Mouse (Mus musculus) midbrain, embryonic 12.5 days (tissue): ENCODE results near the gene Hnrnph2. TPM values are rescaled to one million over a fixed set of nuclear protein-coding genes. Genes with fewer than 3 reads are reported as not detected.

ENCODE experiments used
- ATAC-seq: fragments of 200-750 bp; cut with Nextera tagmentation; 2 replicates; pipeline ENCODE4 v1.8.0; 2017; ENCODE audit warnings: low read depth, moderate TSS enrichment, moderate library complexity; ENCODE audit not compliant: low FRiP score
- H3K27ac ChIP-seq: fragments of 300-500 bp; sonication (generic); replicated peaks from 2 replicates; pipeline ENCODE4 v1.5.1; 2016; ENCODE audit warnings: mild to moderate bottlenecking
- H3K27me3 ChIP-seq: fragments of 300-500 bp; sonication (generic); 2 replicates; pipeline ENCODE4 v1.6.1; 2016; ENCODE audit warnings: mild to moderate bottlenecking
- H3K36me3 ChIP-seq: fragments of 300-500 bp; sonication (generic); 2 replicates; pipeline ENCODE4 v1.6.1; 2016
- H3K4me1 ChIP-seq: fragments of 300-500 bp; sonication (generic); 2 replicates; pipeline ENCODE4 v1.6.1; 2016
- H3K4me2 ChIP-seq: fragments of 300-500 bp; sonication (generic); replicated peaks from 2 replicates; pipeline ENCODE4 v1.6.1; 2016; ENCODE audit warnings: mild to moderate bottlenecking, moderate library complexity
- H3K4me3 ChIP-seq: fragments of 300-500 bp; sonication (generic); 2 replicates; pipeline ENCODE4 v1.5.1; 2016; ENCODE audit warnings: mild to moderate bottlenecking
- H3K9ac ChIP-seq: fragments of 300-500 bp; sonication (generic); replicated peaks from 2 replicates; pipeline ENCODE4 v1.6.1; 2016; ENCODE audit warnings: mild to moderate bottlenecking, moderate library complexity
- H3K9me3 ChIP-seq: fragments of 300-500 bp; sonication (generic); 2 replicates; pipeline ENCODE4 v1.6.1; 2016; ENCODE audit warnings: mild to moderate bottlenecking
- whole genome bisulfite sequencing: fragments of 180-500 bp; shearing (Covaris S2); methylation state at CpG from one replicate; pipeline ENCODE4 v1.1.7; 2016; 5-methylcytosine and 5-hydroxymethylcytosine counted together
- polyA plus RNA-seq: library from polyadenylated mRNA; unstranded; fragments of >200 nt; fragmentation: Nextera tagmentation; extraction: Ambion mirVana; gene quantifications from 2 replicates; pipeline ENCODE4 v1.2.1, GENCODE M21; 2016

Hnrnph2 gene
- polyA plus RNA-seq, 1 experiment from 2014 or later, result 186 TPM

DNA sequence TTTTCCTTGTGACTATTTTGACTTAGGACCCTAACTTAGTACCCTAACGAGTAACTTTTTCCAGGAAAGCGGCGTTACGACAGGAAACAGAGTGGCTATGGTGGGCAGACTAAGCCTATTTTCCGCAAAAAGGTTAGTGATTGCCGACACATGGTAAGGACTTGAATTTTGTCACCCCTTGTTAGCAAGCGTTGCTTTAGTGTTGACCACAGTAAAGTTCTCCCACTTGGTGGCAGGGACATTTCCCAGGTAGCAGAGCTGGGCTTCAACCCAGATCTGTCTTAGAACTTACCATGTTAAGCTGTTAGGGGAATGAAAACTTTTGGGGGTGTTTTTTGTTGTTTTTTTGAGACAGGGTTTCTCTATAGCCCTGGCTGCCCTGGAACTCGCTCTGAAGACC lies 14.5 kb upstream of the Hnrnph2 start:
- no peaks in the 10 kb centered on the region for H3K9me3 ChIP-seq
- ATAC-seq, result no peak
- peak overlapping the region; percentile 69 for H3K9ac ChIP-seq
- WGBS, result 39% methylated on average over 8 of the region's 8 CpGs
- H3K36me3 ChIP-seq, result peaks cover 14% of the 10 kb centered on the region
- H3K4me3 ChIP-seq, result peak overlapping the region; percentile 55
- no peaks in the 10 kb centered on the region for H3K27me3 ChIP-seq
- H3K27ac ChIP-seq, result no peak overlapping the region; the same call in 1 of the 2 replicates
- H3K4me1 ChIP-seq, result no peaks in the 10 kb centered on the region
- H3K4me2 ChIP-seq, result peak overlapping the region; percentile 63

DNA sequence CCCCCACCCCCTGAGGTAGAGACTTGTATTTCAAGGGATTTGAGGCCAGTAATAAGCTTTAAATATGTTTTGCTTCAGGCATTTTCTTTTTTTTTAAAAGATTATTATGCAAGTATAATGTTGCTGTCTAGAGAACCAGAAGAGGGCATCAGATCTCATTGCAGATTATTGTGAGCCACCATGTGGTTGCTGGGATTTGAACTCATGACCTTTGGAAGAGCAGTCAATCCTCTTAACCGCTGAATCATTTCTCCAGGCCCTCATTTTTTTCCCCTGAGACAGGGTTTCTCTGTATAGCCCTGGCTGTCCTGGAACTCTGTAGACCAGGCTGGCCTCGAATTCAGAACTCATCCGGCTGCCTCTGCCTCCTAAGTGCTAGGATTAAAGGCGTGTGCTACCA lies 12.7 kb upstream of the Hnrnph2 start:
- peaks cover 14% of the 10 kb centered on the region for H3K36me3 ChIP-seq
- H3K27me3 ChIP-seq, result no peaks in the 10 kb centered on the region
- 87% methylated on average over 4 of the region's 4 CpGs for WGBS
- no peak for ATAC-seq
- no peak overlapping the region for H3K9ac ChIP-seq
- H3K4me2 ChIP-seq, result no peak overlapping the region
- H3K4me3 ChIP-seq, result no peak overlapping the region
- H3K4me1 ChIP-seq, result no peaks in the 10 kb centered on the region
- no peaks in the 10 kb centered on the region for H3K9me3 ChIP-seq
- H3K27ac ChIP-seq, result no peak overlapping the region

- Histone ChIP-seq H3K4me2 (no peak overlapping the region), H3K4me3 (no peak overlapping the region), H3K9ac (no peak overlapping the region), H3K27me3 (no peaks in the 10 kb centered on the region), H3K9me3 (no peaks in the 10 kb centered on the region), H3K4me1 (no peaks in the 10 kb centered on the region), H3K36me3 (peaks cover 14% of the 10 kb centered on the region), H3K27ac (no peak overlapping the region)
- no peak for ATAC-seq
- 86% methylated on average over 3 of the region's 3 CpGs for WGBS
Measured at GRCm38 (mm10) chrX:134588997-134589396, 12.0 kb upstream of the Hnrnph2 start.

DNA sequence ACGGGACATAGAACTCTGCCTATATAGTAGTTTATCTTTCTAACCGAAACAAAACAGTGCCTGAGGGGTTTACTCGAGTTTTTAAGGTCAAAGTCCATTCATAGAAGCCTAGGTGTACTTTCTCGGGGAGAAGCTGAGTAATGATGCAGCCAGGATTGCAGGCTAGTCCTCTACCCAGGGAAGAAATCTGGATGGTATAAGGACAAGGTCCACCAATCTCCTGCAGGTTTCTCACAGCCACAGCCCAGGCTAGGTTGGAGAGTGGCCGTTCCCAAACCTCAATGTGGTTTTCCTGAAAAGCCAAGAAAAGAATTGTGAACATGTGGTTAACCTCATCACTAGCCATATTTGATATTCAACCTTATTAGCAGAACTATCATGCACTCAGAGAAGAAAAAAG lies 11.1 kb upstream of the Hnrnph2 start:
- no peak for ATAC-seq
- Histone ChIP-seq H3K9me3 (no peaks in the 10 kb centered on the region), H3K4me2 (no peak overlapping the region), H3K9ac (no peak overlapping the region), H3K27ac (no peak overlapping the region), H3K27me3 (no peaks in the 10 kb centered on the region), H3K4me3 (no peak overlapping the region), H3K4me1 (no peaks in the 10 kb centered on the region), H3K36me3 (peaks cover 14% of the 10 kb centered on the region)
- 71% methylated on average over 5 of the region's 5 CpGs for WGBS

GRCm38 (mm10) chrX:134599922-134600565 lies 935 bp upstream of the Hnrnph2 start:
- H3K9me3 ChIP-seq, result no peaks in the 10 kb centered on the region
- H3K27ac ChIP-seq, result no peak overlapping the region
- 0 out of 2 replicates have a peak, but pooled peaks cover 4% of the 10 kb centered on the region for H3K36me3 ChIP-seq
- H3K4me1 ChIP-seq, result peaks cover 10% of the 10 kb centered on the region
- H3K27me3 ChIP-seq, result no peaks in the 10 kb centered on the region
- WGBS, result 35% methylated on average over 10 of the region's 10 CpGs
- H3K4me3 ChIP-seq, result peak overlapping the region; percentile 53
- H3K4me2 ChIP-seq, result peak overlapping the region; percentile 55
- no peak for ATAC-seq
- peak overlapping the region; percentile 53 for H3K9ac ChIP-seq

DNA sequence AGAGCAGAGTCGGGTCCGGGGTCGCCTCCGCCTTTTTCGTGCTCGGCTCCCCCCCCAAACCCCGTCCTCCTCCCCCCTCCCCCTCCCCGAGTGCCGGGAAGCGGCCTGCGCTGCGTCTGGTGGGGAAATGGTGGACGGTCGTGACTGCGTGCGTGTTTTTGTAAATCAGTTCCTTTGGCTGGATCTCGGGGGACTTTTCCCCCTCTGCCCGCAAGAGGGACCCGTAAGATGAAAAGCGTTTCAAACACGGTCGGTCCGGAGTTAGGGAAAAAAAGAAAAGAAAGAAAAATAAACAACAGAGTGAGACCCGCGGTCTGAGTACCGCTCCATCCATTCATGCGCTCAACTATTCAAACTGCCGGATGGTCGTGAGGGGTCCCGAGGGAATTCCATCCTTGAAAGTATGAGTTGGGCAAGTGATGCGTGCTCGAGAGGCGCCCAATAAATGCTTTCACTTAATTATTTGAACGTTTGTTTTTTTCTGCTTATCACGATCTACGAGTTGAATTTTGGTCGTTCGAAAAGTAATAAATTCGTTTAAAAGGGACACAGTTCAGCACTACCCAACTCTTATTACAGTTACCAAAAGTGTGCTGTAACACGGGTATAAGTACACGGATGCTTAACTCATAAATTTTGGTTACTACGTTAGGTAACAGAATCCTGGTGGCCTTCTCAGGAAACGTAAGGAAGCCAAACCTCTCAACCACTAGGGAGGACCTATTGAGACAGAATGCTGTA lies 571 bp downstream of the Hnrnph2 start:
- 22% methylated on average over 40 of the region's 43 CpGs for WGBS
- Histone ChIP-seq H3K27me3 (no peaks in the 10 kb centered on the region), H3K4me2 (peak overlapping the region; percentile 52), H3K36me3 (0 out of 2 replicates have a peak, but pooled peaks cover 4% of the 10 kb centered on the region), H3K9me3 (no peaks in the 10 kb centered on the region), H3K27ac (peak overlapping the region; percentile 91), H3K9ac (peak overlapping the region; percentile 53), H3K4me3 (peak overlapping the region; percentile 54), H3K4me1 (peaks cover 10% of the 10 kb centered on the region)
- ATAC-seq, result peak; percentile 85

DNA sequence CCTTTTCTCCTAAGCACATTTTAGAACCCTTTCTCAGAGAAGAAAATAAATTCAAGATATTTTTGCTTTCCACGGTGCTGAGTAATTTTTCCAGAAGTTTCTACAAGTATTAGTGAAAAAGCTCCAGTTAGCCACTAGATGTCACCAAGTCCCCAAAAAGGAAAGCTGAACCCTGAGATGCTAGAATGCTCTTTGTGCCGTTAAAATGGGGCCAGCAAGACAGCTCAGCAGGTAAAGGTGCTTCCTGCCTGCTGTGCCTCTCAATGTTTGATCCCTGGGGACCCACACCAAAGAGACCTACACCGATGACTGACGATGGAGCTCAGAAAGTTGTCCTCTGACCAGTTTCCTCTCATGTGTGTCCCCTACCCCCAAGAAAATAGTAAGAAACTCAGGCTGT lies 8.5 kb downstream of the Hnrnph2 start:
- no peak overlapping the region for H3K27ac ChIP-seq

DNA sequence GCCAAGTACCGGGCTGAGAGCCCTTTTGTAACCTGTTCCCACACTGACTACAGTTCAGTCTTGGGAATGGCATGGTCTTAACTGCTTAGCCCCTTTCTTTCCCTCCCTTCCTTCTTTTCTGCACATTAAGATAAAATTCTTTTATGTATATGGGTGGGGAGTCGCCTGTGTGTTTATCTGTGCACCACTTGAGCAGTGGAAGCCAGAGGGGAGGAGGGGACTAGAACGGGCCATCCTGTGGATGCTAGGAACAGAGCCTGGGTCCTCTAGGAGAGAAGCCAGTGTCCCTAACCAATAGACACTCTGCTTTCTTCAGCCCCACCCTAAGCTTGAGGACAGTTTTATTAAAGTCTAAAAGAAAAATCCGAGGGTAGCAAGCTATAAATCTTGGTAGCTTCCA lies 10.0 kb downstream of the Hnrnph2 start:
- no peak for ATAC-seq
- no peaks in the 10 kb centered on the region for H3K27me3 ChIP-seq
- no peak overlapping the region for H3K4me3 ChIP-seq
- no peak overlapping the region for H3K27ac ChIP-seq
- H3K4me1 ChIP-seq, result no peaks in the 10 kb centered on the region
- no peaks in the 10 kb centered on the region for H3K9me3 ChIP-seq
- no peak overlapping the region for H3K4me2 ChIP-seq
- 85% methylated on average over 4 of the region's 4 CpGs for whole genome bisulfite sequencing
- no peaks in the 10 kb centered on the region for H3K36me3 ChIP-seq
- no peak overlapping the region for H3K9ac ChIP-seq

More for the DNA sequence above, 8.5 kb downstream of the Hnrnph2 start:
- no peaks in the 10 kb centered on the region for H3K36me3 ChIP-seq
- no peaks in the 10 kb centered on the region for H3K27me3 ChIP-seq
- WGBS, result 45% methylated on average over 4 of the region's 4 CpGs
- no peak overlapping the region for H3K4me2 ChIP-seq
- H3K9ac ChIP-seq, result no peak overlapping the region
- no peak for ATAC-seq
- H3K9me3 ChIP-seq, result no peaks in the 10 kb centered on the region
- no peak overlapping the region for H3K4me3 ChIP-seq
- H3K4me1 ChIP-seq, result no peaks in the 10 kb centered on the region

DNA sequence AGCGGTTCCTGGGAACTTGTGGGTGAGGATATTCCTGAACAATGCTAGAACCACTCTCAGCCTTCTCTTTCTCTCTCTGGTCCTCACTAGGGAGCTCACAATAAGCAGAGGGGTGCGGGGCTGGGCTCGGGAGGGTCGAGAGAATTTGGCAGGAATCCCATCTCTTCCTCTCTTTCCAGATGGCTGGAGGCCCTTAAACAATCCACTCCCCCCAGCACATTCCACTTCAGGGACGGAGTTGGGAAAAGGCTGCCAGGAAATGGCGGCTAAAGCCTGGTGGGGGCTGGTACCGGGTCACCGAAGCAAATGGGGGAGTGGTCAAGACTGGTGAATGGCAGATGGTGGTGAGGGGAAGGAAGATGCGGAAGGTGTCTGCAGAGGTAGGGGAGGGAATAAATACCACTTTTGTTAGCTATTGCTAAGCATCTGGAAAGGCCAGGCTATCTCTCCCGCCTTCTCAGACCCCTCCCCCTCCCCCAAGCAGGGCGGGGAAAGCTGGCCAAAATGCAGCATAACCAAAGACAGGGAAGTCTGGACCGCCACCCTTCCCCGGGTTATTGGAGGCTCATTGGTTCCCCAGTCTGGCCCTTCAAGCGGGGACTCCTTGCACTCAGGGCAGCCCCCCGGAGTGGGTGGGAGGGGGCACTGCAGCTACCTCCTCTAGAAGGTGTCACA lies 11.4 kb downstream of the Hnrnph2 start:
- ATAC-seq, result peak; percentile 88
- no peaks in the 10 kb centered on the region for H3K36me3 ChIP-seq
- no peaks in the 10 kb centered on the region for H3K4me1 ChIP-seq
- H3K27me3 ChIP-seq, result peaks cover 7% of the 10 kb centered on the region
- H3K4me3 ChIP-seq, result peak overlapping the region; percentile 28
- H3K9me3 ChIP-seq, result no peaks in the 10 kb centered on the region
- 17% methylated on average over 15 of the region's 15 CpGs for WGBS
- no peak overlapping the region for H3K9ac ChIP-seq
- peak overlapping the region; percentile 47 for H3K4me2 ChIP-seq
- peak overlapping the region; percentile 66 for H3K27ac ChIP-seq

GRCm38 (mm10) chrX:134614306-134614705 lies 13.3 kb downstream of the Hnrnph2 start:
- no peak overlapping the region for H3K9ac ChIP-seq
- no peaks in the 10 kb centered on the region for H3K9me3 ChIP-seq
- no peak overlapping the region for H3K4me3 ChIP-seq
- no peaks in the 10 kb centered on the region for H3K36me3 ChIP-seq
- peaks cover 24% of the 10 kb centered on the region for H3K27me3 ChIP-seq
- WGBS, result 62% methylated on average over 2 of the region's 2 CpGs
- H3K4me1 ChIP-seq, result no peaks in the 10 kb centered on the region
- H3K27ac ChIP-seq, result no peak overlapping the region
- H3K4me2 ChIP-seq, result no peak overlapping the region
- ATAC-seq, result no peak

GRCm38 (mm10) chrX:134619695-134620094 lies 18.7 kb downstream of the Hnrnph2 start:
- Histone ChIP-seq H3K9ac (no peak overlapping the region), H3K4me1 (peaks cover 3% of the 10 kb centered on the region; the same call in 1 of the 2 replicates), H3K36me3 (no peaks in the 10 kb centered on the region), H3K27ac (peak overlapping the region; percentile 76), H3K4me3 (no peak overlapping the region), H3K9me3 (no peaks in the 10 kb centered on the region), H3K4me2 (peak overlapping the region; percentile 25), H3K27me3 (peaks cover 46% of the 10 kb centered on the region)
- ATAC-seq, result peak; percentile 71
- WGBS, result 38% methylated on average over 9 of the region's 9 CpGs
